Mouse (Mus musculus) brain, adult 2 months (tissue): Measurements from ENCODE around the gene Atg4b.
"Not testable (repeated sequence)": the region's sequence is repeated elsewhere in the genome, so short reads cannot be mapped to it uniquely, and the experiment has no call there.

Source experiments
- DNase-seq: peaks from one replicate; pipeline ENCODE4 v3.0.0; 2011; ENCODE audit warnings: low read depth, low spot score

Atg4b gene

GRCm38 (mm10) chr1:93755618-93756017 lies 4.3 kb downstream of the Atg4b start:
- no peak for DNase-seq

DNA sequence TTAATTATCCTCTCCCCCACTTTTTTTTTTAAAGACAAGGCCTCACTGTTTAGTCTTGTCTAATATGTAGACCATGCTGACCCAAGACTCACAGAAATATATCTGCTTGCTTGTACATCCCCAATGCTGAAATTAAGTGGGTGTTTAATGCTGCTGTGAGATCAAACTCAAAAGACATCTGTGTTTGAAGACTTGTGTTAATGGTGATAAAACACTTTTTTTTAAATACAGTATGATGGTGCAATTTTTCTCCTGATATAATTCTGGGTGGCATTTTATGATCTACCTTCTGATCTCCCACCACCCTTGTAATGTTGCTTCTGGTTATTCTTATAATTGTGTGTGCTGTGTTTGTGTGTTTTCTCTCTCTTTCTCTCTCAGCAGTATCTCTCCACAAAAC lies 4.9 kb downstream of the Atg4b start:
- DNase-seq: no peak

- no peak for DNase-seq
These were observed 8.8 kb downstream of the Atg4b start for GRCm38 (mm10) chr1:93760076-93760475.

- not testable (repeated sequence) for DNase-seq
These were observed 12.2 kb downstream of the Atg4b start for GRCm38 (mm10) chr1:93763531-93763930.

GRCm38 (mm10) chr1:93764871-93765591 lies 13.7 kb downstream of the Atg4b start:
- DNase-seq: peak; percentile 35

- no peak for DNase-seq
These were observed 16.3 kb downstream of the Atg4b start for GRCm38 (mm10) chr1:93767600-93767999.

- DNase-seq: no peak
These were observed 18.6 kb downstream of the Atg4b start for GRCm38 (mm10) chr1:93769901-93770300.

GRCm38 (mm10) chr1:93776686-93777085 lies 25.4 kb downstream of the Atg4b start:
- DNase-seq: no peak

GRCm38 (mm10) chr1:93786912-93787311 lies 35.6 kb downstream of the Atg4b start:
- DNase-seq: no peak

GRCm38 (mm10) chr1:93794526-93794925 lies 43.2 kb downstream of the Atg4b start:
- no peak for DNase-seq

DNA sequence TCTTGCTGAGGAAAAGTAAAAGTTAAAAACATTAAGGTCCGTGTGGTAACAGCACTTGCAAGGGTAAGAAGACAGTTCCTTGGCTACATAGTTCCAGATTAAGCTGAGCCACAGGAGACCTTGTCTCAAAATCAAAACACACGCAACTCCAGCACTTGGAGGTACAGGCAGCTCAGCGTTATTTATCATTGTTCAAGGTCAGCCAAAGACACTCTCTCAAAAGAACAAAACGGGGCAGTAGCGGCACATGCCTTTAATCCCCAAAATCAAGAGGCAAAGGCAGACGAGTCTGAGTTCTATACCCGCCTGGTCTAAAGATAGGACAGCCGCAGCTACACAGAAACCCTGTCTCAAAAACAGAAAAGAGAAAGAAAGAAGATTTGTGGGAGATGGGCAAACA lies 44.6 kb downstream of the Atg4b start:
- no peak for DNase-seq

- no peak for DNase-seq
These were observed 49.6 kb downstream of the Atg4b start for GRCm38 (mm10) chr1:93800670-93801503.

DNA sequence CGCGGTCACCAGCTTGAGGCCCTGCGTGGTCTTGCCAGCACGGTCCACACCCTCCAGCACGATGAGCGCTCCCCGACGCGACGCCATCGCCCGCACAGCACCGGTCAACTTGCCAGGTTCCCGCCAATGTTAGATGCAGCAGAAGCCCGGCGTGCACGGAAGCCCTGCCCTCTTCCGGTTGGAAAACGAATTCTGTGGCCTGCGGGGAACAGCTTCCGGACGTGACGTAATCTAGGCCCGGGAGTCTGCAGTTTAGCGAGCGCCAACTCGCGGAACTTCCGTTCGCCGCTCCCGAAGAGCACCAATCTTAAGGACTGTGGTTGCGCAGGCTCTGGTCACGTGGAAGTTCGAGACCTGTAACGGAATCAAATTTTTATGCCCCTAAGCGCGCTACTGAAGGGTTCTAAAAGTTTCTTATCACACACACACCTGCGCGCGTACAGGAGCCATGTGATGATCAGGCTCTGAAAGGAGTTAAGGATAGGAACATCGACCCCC lies 50.5 kb downstream of the Atg4b start, which contains the start of gene Dtymk:
Dtymk (minus strand) TSS at position 194 of the 498 bp plus-strand sequence.
- peak; percentile 99 for DNase-seq

DNA sequence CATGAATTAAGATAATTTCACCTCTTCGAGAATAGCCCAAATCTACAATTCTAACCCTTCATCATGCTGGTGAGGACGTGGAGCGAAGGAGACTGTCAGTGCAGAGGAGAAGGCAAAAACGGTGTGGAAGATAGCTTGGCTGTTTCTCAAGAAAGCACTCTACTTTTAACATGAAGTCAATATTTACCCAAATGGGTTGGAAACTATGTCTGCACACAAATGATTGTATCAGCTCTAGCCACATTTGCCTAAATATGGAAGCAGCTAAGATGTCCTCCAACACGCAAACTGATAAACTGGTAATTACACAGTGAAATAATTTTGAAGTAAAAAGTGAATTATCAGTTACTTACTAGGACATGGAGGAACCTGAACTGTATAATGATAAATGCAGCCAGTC lies 51.5 kb downstream of the Atg4b start:
- no peak for DNase-seq

GRCm38 (mm10) chr1:93803556-93804507 lies 52.5 kb downstream of the Atg4b start, which contains the start of gene Ing5:
Gene Ing5 (plus strand): TSS chr1:93803965.
- peak; percentile 99 for DNase-seq

- no peak for DNase-seq
These were observed 53.5 kb downstream of the Atg4b start for GRCm38 (mm10) chr1:93804818-93805217.

DNA sequence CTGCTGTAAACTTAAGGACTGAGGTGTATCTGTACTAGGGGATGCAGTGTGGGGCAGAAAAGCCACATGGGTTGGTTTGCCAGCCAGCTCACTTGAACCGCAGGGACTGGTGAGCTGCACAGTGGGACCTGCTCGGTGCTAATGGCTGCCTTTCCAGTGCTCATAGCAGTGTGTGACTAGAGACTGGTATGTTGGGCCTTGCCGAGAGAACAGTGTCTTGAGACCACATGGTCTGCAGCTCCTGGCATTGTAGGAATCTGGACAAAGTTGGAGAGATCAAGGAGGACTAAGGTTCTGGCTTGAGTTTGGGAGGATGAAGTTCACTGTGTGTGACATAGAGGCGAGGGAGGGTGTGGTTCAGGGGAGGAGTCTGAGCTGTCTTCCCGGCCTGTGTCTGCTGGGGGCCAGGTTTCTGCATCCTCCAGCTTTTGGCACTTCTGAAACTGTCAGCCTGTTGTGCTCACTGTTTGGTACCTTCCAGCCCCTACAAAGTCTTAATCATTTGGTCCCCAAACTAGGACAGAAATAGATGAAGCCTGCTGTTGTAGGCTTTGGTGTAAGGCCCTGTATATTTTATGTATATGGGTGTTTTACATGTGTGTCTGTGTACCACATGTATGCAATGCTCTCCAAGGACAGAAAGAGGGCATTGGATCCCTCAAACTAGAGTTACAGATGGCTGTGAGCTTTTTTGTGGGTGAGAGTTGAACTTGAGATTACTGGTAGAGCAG lies 54.1 kb downstream of the Atg4b start:
- no peak for DNase-seq

- no peak for DNase-seq
These were observed 57.6 kb downstream of the Atg4b start for GRCm38 (mm10) chr1:93808871-93809270.

DNA sequence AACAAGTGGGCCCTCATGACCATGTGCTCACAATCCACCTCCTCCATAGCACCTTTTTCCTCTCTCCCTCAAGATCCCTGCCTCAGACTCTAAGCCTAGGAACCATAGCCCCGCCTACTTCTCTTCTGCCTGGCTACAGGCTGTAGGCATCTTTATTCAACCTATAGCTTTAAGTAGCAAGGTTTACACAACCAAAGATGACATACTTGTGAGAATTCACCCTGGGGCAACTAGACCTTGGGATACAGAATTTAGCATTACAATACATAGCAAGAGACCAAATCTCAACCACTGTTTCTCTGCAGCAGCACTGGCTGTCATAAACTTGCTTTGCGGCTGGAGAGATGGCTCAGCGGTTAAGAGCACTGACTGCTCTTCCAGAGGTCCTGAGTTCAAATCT lies 58.7 kb downstream of the Atg4b start:
- no peak for DNase-seq

GRCm38 (mm10) chr1:93811495-93812039 lies 60.3 kb downstream of the Atg4b start:
- DNase-seq: no peak
